Mouse (Mus musculus): ENCODE results near the gene Ercc1.

DNA sequence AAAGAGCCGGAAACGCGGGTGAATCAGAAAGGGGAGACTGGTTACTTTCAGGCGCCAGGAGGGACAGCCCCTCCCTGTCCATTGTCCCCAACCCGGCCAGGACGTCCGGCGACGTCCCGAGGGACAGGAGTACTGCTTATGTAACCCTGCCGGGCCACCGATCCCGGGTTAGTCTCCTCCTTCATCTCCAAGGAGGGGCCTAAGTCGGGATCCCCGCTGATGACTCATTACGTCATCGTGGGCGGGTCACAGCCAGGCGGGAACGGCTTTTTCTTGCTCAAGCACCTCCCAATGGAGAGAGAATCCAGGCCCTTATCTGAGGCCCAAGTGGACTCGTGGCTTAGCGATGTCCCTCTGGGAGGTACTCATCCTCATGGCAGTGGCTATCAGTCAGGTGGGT, 17.4 kb upstream of the Ercc1 start:
- no peak for TF ChIP-seq CTCF (IDR thresholded peaks at IDR 0.05; ENCODE audit: low read depth, low read length)
- TF ChIP-seq POLR2A (IDR thresholded peaks at IDR 0.05; ENCODE audit: borderline replicate concordance, low read depth, low read length): no peak
